Mouse (Mus musculus) left cerebral cortex, postnatal 14 days (tissue): ENCODE data around the gene Myo3b. TPM values are rescaled to one million over a fixed set of nuclear protein-coding genes. Genes with fewer than 3 reads are reported as not detected.

Source experiments
- DNase-seq, 2 experiments: peaks; one replicate each; pipeline ENCODE4 v3.0.0; 2021 to 2022; ENCODE audit warnings: low spot score in 2 of 2, mixed read lengths in 1 of 2
- intact Hi-C: fragments of 180-260 bp; cut with DNase I; formaldehyde crosslinking; loops from one replicate; pipeline ENCODE4 v1.15.1; 2025
- total RNA-seq, 2 experiments: library from RNA; stranded (reverse); gene quantifications; 2 replicates each; pipeline ENCODE4 v1.2.3; 2021

Myo3b gene
- total RNA-seq, 2 experiments from 2014 or later = 1.0 to 1.1 TPM

DNA sequence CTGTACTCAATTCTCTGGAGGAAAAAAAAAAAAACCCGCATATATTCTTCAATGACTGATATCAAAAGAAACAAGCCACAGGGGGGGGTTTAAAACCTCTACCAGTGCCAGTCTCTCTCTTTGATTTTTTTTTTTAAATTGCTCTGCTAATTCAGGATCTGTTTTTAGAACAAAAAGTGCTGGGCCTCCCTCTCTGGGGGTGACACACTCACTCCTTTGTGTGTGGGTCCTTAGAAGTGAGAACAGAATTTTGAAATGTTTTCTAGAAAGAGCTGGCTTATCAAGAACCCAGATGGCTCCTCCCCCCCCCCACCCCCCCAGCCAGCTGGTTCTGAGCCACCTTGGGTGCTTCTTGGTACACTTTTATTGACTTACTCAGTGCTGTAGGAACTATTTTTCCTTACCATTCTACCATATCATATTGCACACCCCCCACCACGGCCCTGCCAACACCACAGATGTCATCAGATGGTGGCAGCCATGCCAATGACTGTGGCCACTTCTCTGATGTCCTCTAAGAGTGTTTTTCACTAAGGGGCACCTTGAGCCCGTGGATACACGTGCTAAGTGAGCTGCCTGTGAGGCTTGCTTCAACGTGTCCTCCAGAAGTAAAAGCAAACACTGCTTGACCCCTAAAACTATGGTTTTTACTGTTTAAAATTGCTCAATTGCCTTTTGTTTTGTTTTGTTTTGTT lies 280.1 kb downstream of the Myo3b start:
- intact Hi-C loops = no loop called here
- DNase-seq = no peak

DNA sequence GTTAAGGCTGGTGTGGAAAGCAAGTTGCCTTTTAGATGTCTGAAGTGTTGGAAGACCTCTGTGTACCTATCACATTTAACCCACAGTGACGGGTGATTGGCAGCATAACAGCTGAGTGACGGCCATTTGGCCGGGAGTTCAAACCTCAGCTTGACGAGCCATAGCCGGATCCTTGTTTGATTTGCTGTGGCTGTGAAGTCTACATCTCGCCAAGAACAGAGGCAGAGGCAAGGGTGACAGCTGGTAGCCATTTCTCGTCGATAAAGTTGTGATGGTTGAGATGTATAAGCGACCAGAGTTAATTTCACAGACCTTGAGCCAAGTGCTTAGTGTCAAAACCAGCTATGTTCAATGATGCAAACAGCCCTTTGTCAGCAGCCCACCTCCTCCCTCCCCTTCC lies 283.8 kb downstream of the Myo3b start:
- no peak for DNase-seq
- intact Hi-C loops = no loop called here

DNA sequence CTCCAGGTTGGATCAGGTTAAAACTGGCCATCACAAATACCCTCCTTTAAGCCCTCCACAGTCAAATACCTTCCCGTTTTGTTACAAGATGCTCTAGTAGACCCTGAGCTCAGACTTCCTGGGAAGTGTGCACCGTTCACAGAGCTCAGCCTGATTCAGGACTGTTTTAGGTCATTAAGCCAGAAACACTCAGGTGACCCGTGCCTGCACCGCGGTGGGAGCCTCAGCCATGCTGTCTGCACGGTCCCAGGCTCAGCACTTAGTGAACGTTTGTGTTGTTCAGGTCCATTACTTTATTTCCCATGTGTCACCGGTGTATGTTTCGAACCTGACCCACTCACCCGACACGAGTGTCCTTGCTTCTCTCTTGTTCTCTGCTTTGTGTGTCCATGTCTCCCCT lies 288.7 kb downstream of the Myo3b start:
- no peak for DNase-seq
- intact Hi-C loops = no loop called here

DNA sequence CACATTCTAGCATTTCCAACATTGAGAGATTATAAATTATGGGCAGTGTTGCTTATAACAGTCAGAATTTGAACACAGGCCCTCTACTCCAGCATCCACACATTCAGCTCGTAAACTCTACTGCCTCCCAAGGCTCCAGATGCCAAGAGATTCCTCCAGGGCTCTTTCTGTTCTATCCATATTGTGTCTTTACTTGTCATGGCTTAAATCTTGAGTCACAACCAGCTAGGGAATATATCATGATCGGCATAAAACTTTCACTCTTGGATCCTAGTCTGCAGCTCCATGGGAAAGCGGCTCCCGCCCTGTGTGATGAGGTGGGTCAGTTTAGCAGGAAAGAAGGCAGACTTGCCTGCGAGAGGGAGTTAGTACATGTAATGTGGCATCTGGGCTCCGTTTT lies 294.0 kb downstream of the Myo3b start:
- intact Hi-C loops = no loop called here
- no peak for DNase-seq

DNA sequence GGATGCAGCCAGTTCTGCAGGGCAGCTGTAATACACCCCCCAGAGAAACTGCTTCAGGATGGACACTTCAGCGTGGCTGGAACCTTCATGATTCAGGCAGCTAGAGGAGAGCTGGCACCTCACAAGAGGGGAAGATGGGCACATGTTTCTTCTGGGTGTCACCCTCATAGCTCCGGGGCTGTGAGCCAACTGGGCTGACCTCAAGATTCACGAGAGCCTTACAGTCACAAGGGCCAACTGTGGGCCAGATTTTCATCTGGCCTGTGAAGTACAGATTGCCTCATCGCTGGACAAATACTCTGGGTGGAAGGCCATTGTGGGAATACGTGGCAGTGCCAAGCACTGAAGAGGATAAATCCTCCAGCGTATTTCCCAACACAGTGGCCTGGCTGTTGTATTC lies 294.6 kb downstream of the Myo3b start:
- intact Hi-C loops = no loop called here
- no peak for DNase-seq

DNA sequence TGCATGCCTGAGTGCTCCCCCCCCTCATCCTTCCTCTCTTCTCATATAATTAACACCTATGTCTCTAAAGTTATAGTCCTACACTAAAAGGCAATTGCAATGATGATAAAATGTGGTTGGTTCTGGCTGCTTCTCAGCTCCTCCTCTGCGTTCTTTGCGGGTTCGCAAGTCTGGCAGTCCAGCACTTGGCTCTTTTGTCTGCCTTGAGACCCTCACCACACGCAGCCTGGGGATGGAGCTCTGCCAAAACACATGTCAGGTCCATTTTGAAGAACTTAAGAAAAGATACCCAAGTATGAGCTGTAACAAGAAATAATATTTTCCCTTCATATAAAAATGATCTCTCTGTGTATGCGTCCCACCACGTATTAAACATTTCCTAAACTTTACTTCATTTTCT lies 297.6 kb downstream of the Myo3b start:
- intact Hi-C loops = no loop called here
- no peak for DNase-seq

DNA sequence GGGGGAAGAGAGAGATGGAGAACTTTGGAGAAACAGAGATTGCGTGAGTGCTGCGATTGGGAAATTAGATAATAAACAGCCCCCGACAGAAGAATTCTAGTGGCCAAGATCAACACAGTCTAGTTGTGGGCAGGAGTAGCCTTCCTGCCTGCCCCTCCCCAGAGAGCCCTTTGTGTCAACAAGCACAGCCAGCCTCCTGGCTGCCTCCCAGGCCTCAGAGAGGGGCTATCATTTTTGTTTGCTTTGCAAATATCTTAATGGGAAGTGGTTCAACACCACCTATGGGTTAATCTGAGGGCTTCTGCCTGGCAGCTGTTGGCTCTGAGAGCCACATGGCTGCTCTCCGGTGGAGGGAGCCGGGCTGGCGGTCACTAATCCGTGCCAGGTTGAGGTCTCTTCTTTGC lies 298.3 kb downstream of the Myo3b start:
- DNase-seq = no peak
- intact Hi-C loops = no loop called here

DNA sequence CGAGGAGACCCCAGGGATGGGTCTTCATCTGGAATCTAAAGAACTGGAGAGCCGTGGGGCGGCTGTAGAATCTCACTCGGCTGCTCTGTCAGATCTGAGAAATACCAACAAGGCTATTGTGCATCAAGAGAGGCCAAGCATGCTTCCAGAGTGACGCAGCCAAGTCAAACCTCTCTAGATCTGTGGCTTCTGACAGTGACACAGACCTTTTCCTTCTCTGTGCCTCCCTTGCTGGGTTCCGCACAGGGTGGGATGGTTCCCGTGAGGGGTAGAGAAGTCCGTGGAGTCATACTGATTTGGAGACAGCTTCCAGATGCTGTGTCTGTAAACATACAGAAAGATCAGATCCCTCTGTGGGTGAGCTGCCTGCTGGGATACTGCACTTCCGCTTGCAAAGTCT lies 298.9 kb downstream of the Myo3b start:
- intact Hi-C loops = no loop called here
- no peak for DNase-seq

DNA sequence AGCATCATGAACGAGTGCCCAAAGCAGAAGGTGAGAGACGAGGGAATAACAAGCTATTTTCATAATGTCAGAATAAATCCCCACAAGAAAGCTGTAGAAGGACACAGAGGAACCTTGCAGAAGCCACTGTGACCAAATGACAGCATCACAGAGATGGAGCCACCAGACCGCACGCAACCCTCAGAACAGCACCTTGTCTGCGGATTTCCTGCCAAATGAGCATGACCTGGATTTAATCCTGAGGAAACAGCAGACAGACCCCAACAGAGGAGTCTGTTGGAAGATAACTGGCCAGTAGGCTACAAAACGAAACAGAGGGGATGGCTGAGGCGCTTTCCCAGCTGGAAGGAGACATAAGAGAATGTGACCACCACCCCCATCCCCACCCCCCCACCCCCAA lies 300.1 kb downstream of the Myo3b start:
- intact Hi-C loops = no loop called here
- DNase-seq = no peak

DNA sequence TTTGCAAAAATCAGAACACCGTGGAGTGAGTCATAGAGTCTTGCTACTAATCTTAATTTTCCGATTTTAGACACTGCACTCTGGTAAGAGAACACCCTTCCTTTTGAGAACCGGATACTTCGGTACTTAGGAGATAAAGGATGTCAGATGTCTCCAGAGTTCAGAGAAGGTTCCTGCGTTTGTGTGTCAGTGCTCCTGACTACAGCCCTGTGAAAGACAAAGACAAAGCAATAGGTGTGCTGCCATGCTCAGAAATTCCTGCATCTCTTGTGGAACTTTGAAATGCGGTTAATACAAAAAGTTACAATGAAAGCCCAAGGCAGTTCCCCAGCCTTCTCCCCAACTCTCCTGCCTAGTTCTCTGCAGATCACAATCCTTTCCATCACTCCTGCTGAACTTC lies 300.6 kb downstream of the Myo3b start:
- intact Hi-C loops = no loop called here
- DNase-seq = no peak

DNA sequence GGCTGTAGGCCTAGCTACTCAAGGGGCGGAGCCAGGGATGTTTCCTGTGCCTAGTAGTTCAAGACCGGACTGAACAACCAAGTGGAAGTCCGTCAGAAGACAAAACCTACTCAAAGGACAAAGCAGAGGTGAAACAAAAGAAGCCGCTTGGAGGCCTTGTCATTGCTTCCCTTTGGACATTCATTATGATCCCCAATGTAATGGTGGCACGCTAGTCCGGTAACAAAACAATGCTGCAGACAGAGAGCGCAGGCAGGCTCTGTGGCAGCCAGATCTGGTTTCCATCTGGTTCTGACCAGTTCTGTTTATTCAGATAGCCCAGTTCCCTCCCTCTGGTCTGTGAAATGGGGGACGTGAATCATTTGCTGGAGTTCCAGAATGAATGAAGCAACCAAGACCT lies 301.3 kb downstream of the Myo3b start:
- intact Hi-C loops = no loop called here
- no peak for DNase-seq

DNA sequence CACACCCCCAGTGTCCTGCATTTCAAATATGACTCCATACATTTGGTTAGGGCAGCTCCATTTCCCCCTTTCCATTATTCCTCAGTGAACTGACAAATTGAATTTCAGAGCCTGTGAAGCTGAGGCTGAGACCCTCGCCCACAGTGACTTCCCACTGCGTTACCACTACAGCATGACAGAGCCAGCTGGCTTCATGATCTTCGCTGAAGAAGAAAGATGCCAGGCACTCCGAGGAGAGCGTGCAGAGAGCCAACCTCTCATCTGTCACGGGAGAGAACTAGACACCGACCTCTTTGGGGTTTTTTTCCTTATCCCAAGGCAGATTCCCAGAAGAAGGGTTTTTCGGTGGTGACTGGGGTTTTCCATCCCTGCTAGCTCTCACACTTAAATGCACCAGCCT lies 306.2 kb downstream of the Myo3b start:
- intact Hi-C loops = no loop called here
- no peak for DNase-seq

DNA sequence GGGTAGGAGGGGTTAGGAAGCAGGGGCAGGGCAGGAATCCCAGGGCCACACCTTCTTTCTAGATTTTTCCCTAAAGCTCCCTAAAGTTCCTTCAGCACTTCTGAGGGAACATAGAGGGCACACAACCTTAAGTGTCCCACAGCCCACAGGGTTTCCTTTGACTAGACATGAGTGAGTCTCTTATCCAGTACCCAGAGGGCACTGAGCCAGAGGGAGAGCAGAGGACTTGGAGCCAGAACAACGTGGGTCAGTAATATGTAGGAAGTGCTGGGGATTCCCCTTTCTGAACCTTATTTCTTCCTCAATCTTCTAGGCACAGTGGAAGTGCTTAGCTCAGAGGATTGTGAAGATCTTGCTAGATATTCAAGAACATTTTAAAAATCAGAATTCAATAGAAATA lies 308.6 kb downstream of the Myo3b start:
- intact Hi-C loops = no loop called here
- no peak for DNase-seq

DNA sequence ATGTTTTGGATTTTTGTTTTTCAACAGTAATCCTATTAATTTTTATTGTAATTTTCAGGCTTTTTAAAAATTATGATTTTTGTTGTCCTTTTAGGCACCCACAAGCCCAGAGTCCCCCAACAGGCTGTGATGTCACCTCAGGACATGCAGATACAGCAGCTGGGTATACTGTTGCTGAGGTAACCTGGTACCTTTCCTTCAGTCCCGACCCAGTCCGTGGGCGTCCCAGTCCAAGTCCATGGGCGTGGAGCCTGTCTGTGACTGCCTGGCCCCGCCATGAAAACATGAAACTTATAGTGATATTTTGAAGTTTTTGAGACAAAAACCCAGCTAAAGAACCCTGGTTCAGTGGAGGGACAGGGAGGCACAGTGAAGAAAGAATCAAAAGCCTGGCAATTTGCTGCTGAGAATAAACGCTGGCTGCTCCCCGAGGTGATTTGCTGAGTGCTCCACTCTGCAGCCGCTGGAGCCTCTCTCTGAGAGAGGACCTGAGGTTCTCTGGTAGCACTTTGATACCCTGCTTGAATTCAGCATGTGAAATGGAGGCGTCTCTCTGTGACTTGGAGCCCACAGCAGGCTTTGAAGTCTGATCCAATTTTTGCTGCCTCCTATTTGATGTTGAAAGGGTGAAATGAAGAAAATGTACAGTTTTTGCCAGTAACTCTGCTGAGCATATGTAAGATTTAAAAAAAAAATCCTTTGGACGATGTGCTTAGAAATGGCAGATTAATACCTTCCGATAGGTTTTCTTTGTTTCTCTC lies 310.0 kb downstream of the Myo3b start:
- no peak for DNase-seq
- intact Hi-C loops = no loop called here

DNA sequence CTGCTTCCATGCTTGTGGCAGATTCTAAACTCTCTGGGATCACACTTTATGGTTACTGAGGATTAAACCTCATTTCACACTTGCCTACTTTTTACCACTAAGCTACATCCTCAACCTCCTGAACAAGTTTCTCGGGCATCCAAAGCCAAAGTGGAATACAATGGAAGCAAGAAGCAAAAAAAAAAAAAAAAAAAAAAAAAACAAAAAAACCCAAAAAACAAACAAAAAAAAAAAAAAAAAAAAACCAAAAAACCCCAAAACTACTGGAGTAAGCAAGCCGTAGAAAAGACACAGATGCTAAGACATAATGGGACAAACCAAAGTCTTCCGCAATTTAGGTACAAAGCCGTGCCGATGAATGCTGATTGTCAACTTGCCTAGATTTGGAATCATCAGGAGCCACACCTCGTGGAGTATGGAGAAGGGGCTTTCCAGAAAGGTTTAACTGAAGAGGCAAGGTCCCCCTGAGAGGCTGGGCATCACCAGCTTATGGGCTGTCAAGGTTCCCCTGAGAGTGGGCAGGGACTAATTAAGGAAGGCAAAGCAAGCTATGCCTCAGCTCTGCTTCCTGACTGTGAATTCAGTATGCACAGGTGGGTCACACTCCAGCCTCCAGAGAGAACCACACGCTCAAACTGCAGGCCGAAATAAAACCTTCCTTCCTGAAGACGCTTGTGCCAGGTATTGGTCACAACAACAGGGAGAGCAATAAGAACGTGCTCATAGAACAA lies 313.7 kb downstream of the Myo3b start:
- intact Hi-C loops = no loop called here
- DNase-seq = no peak

DNA sequence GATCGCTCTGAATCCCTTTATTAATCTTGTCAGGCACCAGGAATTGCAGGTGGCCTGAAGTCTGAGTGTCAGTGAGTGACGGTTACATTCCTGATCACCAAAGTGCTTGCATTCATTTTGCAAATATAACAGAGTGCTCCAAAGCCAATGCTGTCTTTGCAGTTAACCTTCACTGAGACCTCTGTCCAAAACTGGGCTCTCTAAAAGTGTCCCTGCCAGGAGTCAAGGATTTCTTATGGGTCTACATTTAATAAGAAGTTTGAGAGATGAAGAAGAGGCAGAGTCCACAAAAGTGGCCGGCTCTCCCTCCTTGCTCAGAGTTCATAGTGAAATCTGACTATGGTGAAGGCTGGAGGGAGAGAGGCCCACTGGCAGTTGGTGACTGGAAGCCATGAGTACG lies 315.1 kb downstream of the Myo3b start:
- DNase-seq = no peak
- intact Hi-C loops = no loop called here

DNA sequence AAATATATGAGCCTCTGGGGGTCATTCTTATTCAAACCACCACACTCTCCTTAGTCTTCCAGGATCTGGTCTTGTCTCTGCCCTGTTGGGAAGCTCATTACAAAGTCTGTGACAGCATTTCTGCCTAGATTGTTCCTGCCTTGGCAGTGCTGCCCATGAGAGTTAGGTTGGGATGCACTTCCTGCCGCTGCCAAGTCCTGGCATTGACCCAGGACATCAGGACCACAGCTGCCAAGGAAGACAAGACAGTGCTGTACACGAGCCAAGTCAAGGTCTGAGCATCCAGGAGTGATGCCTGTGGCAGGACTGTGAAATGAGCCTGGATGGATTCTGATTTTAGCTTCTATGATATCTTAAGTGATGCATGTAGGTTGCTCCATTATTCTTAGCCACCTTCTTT lies 316.1 kb downstream of the Myo3b start:
- no peak for DNase-seq
- intact Hi-C loops = no loop called here

DNA sequence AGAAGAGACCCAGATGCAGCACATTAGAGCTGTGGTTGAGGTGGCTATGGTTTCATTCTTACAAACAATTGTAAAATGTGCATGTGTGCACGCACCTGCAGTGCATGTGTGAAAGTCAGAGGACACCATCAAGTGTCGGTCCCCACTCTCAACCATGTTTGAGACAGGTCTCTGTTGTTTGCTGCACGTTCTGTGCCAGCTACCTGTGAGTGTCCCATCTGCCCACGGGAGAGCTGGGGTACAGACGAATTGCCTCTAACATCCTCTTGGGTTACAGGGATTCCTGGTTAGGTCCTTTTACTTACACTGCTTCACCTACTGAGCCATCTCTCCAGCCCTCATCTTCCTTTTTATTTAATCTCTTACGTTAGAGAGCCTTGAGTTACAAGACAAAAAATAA lies 330.5 kb downstream of the Myo3b start:
- no peak for DNase-seq
- intact Hi-C loops = no loop called here

DNA sequence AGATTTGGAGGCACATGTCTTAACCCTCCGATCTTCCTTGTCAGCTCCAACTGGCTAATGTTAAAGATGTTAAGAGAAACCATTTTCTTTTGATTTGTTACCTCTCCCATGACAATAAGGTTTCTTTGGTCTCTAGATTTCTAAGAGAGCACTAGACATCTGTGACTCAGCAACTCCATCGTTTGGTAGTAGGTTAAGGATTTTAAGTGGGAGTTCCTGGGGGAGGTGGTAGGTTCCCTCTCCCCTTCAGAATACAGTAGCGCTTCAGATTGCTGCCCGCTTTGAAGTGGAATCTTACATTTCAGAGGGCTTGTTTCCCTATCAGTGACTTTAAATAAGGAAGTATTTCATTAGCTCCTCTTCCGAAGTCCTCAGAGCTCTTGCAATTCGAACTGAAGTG lies 340.4 kb downstream of the Myo3b start:
- intact Hi-C loops = no loop called here
- DNase-seq = no peak

DNA sequence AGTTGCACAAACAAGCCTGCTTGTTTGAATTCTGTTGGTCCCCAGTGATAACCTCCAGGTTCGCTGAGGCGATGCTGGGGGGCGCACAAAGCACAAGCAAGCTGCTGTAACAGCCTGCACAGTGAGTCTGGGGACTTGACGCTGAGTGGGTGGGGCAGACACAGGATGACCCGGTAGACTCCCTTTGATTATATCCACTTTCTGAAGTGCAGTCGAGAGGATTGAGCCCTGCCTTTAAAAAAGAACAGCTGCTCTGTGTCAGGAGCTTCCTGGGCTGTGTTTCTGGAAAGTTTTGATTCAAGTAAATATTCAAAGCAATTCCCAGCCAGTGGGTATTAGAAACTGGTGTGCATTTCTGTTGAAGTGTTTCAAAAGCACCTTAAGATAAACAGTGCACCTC lies 341.0 kb downstream of the Myo3b start:
- intact Hi-C loops = no loop called here
- DNase-seq = no peak

DNA sequence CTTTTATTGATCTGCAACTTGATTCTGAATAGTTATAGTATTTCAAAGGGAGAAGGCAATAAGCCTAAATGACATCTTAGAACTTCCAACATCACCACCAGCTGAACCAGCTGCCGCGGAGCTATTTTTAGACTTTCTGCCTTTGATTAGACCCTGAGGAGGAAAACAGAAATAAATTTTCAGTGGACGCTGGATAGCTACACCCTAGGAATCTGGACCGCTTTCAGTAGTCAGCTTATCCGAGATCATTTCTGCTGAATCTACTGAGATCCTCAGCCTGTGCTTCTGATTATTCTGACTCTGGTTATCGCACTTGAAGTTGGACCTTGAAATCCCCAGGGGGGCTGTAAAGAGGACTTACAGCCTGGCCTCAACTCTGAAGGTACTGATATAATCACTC lies 349.7 kb downstream of the Myo3b start:
- intact Hi-C loops = no loop called here
- DNase-seq = no peak
